Mouse (Mus musculus) layer of hippocampus, postnatal 25 days (tissue): ENCODE measurements around the gene Krt80. TPM values are rescaled to one million over a fixed set of nuclear protein-coding genes. Genes with fewer than 3 reads are reported as not detected.

Experiments used
- DNase-seq, 2 experiments: peaks; one replicate each; pipeline ENCODE4 v3.0.0; 2022; ENCODE audit warnings: mixed read lengths in 2 of 2, low spot score in 1 of 2; ENCODE audit errors: extremely low spot score in 1 of 2
- total RNA-seq, 2 experiments: library from RNA; stranded (reverse); gene quantifications; 2 replicates each; pipeline ENCODE4 v1.2.3; 2021

Krt80 gene
- total RNA-seq, 2 experiments from 2014 or later, result 0.21 to 0.22 TPM

- no peak for DNase-seq
Observed at GRCm38 (mm10) chr15:101375956-101376775, 6.2 kb upstream of the Krt80 start.

GRCm38 (mm10) chr15:101374879-101375278, 4.9 kb upstream of the Krt80 start:
- no peak for DNase-seq

- no peak for DNase-seq
Observed at GRCm38 (mm10) chr15:101373286-101373898, 3.4 kb upstream of the Krt80 start.

- no peak for DNase-seq
Observed at GRCm38 (mm10) chr15:101372131-101372977, 2.4 kb upstream of the Krt80 start.

- DNase-seq, result no peak
Observed at GRCm38 (mm10) chr15:101371141-101371985, 1.4 kb upstream of the Krt80 start.

- DNase-seq, result no peak
Observed at GRCm38 (mm10) chr15:101369382-101370100, 421 bp downstream of the Krt80 start.

- no peak for DNase-seq
Observed at GRCm38 (mm10) chr15:101368502-101369381, 1.2 kb downstream of the Krt80 start.

GRCm38 (mm10) chr15:101368015-101368414, 1.9 kb downstream of the Krt80 start:
- no peak for DNase-seq

GRCm38 (mm10) chr15:101367497-101367896, 2.5 kb downstream of the Krt80 start:
- DNase-seq, result no peak

- DNase-seq, result no peak
Observed at GRCm38 (mm10) chr15:101366926-101367325, 3.0 kb downstream of the Krt80 start.

GRCm38 (mm10) chr15:101366482-101366881, 3.5 kb downstream of the Krt80 start:
- no peak for DNase-seq

- no peak for DNase-seq
Observed at GRCm38 (mm10) chr15:101365721-101366120, 4.2 kb downstream of the Krt80 start.

- DNase-seq, result no peak
Observed at GRCm38 (mm10) chr15:101364891-101365671, 4.9 kb downstream of the Krt80 start.

- no peak for DNase-seq
Observed at GRCm38 (mm10) chr15:101364425-101364824, 5.5 kb downstream of the Krt80 start.

GRCm38 (mm10) chr15:101363933-101364332, 6.0 kb downstream of the Krt80 start:
- DNase-seq, result no peak

- DNase-seq, result no peak
Observed at GRCm38 (mm10) chr15:101362393-101363010, 7.5 kb downstream of the Krt80 start.

GRCm38 (mm10) chr15:101355382-101355786, 14.6 kb downstream of the Krt80 start:
- DNase-seq, result no peak
